Mouse (Mus musculus): ENCODE results near the gene Elovl3. TPM values are rescaled to one million over a fixed set of nuclear protein-coding genes. Genes with fewer than 3 reads are reported as not detected.

Gene Elovl3
- polyA plus RNA-seq (2015; fragmentation: Nextera tagmentation; extraction: Ambion mirVana): 0.40 and 0.66 TPM in 2 replicates

DNA sequence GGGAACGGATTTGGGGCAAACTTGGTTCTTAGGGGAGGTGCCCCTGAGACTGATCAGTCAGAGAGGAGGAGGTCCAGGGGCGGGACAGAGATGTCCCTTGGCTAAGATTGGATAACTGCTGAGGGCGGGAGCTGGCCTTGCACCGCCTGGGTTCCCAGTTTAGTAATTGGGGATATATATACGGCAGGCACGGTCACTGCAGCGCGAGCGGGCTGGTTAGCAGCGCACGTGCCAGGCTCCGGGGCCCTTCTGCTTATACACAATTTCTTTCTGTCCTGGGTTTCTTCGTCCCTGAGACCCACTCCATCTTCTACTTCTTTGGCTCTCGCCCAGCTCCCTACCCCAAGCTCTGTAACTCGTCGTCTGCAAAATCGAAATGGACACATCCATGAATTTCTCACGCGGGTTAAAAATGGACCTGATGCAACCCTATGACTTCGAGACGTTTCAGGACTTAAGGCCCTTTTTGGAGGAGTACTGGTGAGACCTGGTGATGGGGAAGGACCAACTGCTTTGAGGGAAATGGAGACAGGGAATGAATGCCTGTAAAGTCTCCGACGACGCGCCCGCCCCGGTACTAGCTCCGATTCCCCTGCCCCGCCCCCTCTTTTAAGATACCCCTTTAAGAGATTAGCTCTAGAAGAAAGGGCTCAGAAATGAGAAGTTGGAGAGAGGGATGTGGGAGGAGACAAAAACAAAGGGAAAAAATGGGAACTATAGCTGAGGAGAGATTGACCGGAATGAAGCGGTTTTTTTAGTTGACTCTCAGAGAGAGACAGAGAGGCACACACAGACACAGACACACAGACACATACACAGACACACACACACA is at the start of gene Elovl3:
Gene Elovl3, plus strand, starts transcription at position 204 of the 832 bp plus-strand sequence.
- ATAC-seq (ENCODE audit: insufficient number of reproducible peaks, low FRiP score, low TSS enrichment, low read depth): no peak
- Histone ChIP-seq H3K9ac (no peak within 1 kb of the TSS), H3K36me3 (no peaks in the 10 kb centered on the region), H3K27me3 (peaks cover 66% of the 10 kb centered on the region), H3K4me3 (peak within 1 kb of the TSS; percentile 26), H3K9me3 (no peaks in the 10 kb centered on the region), H3K27ac (no peak within 1 kb of the TSS), H3K4me2 (peak within 1 kb of the TSS; percentile 46), H3K4me1 (peaks cover 23% of the 10 kb centered on the region)
- 3% methylated on average over 31 of the region's 31 CpGs for WGBS

GRCm38 (mm10) chr19:46085185-46085584 is 46.5 kb upstream of the Elovl3 start:
- Histone ChIP-seq H3K27ac (no peak overlapping the region), H3K4me3 (no peak overlapping the region), H3K4me1 (no peaks in the 10 kb centered on the region), H3K27me3 (no peaks in the 10 kb centered on the region), H3K36me3 (peaks cover 56% of the 10 kb centered on the region), H3K9me3 (no peaks in the 10 kb centered on the region), H3K4me2 (no peak overlapping the region), H3K9ac (no peak overlapping the region)
- ATAC-seq (ENCODE audit: insufficient number of reproducible peaks, low FRiP score, low TSS enrichment, low read depth): no peak
- WGBS: 96% methylated on average over 8 of the region's 8 CpGs

- Histone ChIP-seq H3K9ac (no peak overlapping the region), H3K27ac (no peak overlapping the region), H3K4me3 (no peak overlapping the region), H3K27me3 (no peaks in the 10 kb centered on the region), H3K4me1 (no peaks in the 10 kb centered on the region), H3K36me3 (peaks cover 44% of the 10 kb centered on the region), H3K9me3 (no peaks in the 10 kb centered on the region), H3K4me2 (no peak overlapping the region)
- WGBS: 55% methylated on average over 3 of the region's 3 CpGs
- ATAC-seq (ENCODE audit: insufficient number of reproducible peaks, low FRiP score, low TSS enrichment, low read depth): no peak
These were observed 45.4 kb upstream of the Elovl3 start for GRCm38 (mm10) chr19:46086337-46086736.

DNA sequence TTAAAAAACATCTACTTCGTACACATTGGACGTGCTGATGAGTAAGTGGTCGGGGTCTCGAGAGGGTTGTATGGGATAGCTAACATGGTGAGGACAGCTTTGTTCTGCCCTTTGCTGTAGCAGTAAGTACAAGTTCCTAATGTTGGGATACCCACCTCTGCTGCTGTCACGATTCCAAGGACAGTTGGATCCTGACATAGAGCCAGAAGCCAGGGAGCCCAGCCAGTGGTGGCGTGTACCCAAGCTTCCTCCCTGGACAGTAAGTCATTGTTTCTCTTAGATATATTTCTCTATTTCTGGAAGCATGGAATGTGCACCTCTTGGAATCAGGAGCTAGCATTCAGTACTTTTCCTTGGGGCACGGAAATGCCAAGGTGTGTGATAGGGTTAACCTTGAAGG is 43.8 kb upstream of the Elovl3 start:
- no peak overlapping the region for H3K4me3 ChIP-seq
- H3K27me3 ChIP-seq: no peaks in the 10 kb centered on the region

GRCm38 (mm10) chr19:46091641-46092040 is 40.1 kb upstream of the Elovl3 start:
- H3K4me1 ChIP-seq: no peaks in the 10 kb centered on the region
- no peak overlapping the region for H3K4me3 ChIP-seq
- no peak overlapping the region for H3K4me2 ChIP-seq
- H3K27me3 ChIP-seq: no peaks in the 10 kb centered on the region
- H3K36me3 ChIP-seq: no peaks in the 10 kb centered on the region
- H3K9me3 ChIP-seq: no peaks in the 10 kb centered on the region
- ATAC-seq (ENCODE audit: insufficient number of reproducible peaks, low FRiP score, low TSS enrichment, low read depth): no peak
- WGBS: 82% methylated on average over 4 of the region's 4 CpGs
- H3K27ac ChIP-seq: no peak overlapping the region
- H3K9ac ChIP-seq: no peak overlapping the region

More for the DNA sequence above, 43.8 kb upstream of the Elovl3 start:
- Histone ChIP-seq H3K9ac (no peak overlapping the region), H3K4me1 (no peaks in the 10 kb centered on the region), H3K9me3 (no peaks in the 10 kb centered on the region), H3K4me2 (no peak overlapping the region), H3K36me3 (peaks cover 29% of the 10 kb centered on the region), H3K27ac (no peak overlapping the region)
- WGBS: 75% methylated on average over 7 of the region's 7 CpGs
- ATAC-seq (ENCODE audit: insufficient number of reproducible peaks, low FRiP score, low TSS enrichment, low read depth): no peak

GRCm38 (mm10) chr19:46094144-46094543 is 37.6 kb upstream of the Elovl3 start:
- no peaks in the 10 kb centered on the region for H3K9me3 ChIP-seq
- 97% methylated on average over 2 of the region's 2 CpGs for WGBS
- H3K9ac ChIP-seq: no peak overlapping the region
- H3K4me2 ChIP-seq: no peak overlapping the region
- H3K4me3 ChIP-seq: no peak overlapping the region
- H3K4me1 ChIP-seq: no peaks in the 10 kb centered on the region
- H3K27ac ChIP-seq: no peak overlapping the region
- ATAC-seq (ENCODE audit: insufficient number of reproducible peaks, low FRiP score, low TSS enrichment, low read depth): no peak
- no peaks in the 10 kb centered on the region for H3K36me3 ChIP-seq
- H3K27me3 ChIP-seq: no peaks in the 10 kb centered on the region

DNA sequence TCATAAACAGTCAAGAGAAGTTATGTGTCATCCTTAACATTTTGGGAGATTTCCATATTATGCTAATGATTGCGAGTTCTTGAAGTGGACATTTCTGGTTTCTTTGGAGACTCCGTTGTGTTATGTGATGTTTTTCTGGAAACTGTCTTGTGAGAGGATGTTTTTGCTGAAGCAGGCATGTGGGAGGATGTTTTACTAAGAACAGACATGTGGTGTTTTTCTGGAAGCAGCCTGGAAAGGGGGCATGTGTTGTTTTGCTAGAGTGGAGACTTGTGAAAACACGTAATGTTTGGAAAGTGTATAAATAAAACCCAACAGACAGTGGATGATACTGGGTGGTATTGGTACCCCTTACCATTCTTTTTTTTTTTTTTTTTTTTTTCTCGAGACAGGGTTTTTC is 36.4 kb upstream of the Elovl3 start:
- Histone ChIP-seq H3K4me1 (no peaks in the 10 kb centered on the region), H3K27ac (no peak overlapping the region), H3K9me3 (no peaks in the 10 kb centered on the region), H3K4me3 (no peak overlapping the region), H3K36me3 (no peaks in the 10 kb centered on the region), H3K4me2 (no peak overlapping the region), H3K27me3 (no peaks in the 10 kb centered on the region), H3K9ac (no peak overlapping the region)
- WGBS: 77% methylated on average over 4 of the region's 4 CpGs
- ATAC-seq (ENCODE audit: insufficient number of reproducible peaks, low FRiP score, low TSS enrichment, low read depth): no peak

DNA sequence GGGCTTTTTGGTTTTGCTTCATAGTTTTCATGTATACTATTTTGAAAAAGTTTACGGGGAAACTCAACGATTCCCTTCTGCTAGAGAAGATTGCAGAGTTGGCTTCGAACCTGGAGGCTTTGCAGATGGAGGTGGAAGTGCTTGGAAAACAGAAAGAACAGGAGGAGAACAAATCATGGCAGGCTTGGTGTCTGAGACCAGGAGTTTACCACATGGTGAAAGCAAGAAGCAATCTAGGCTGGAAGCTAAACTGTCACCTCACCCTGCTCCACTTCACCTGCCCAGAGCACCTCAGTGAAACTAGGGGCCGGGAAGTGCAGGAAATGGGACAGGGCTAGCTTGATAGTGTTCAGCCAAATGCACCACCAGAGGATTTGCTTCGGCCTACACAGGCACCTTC is 35.3 kb upstream of the Elovl3 start:
- WGBS: 81% methylated on average over 5 of the region's 5 CpGs
- Histone ChIP-seq H3K4me1 (no peaks in the 10 kb centered on the region), H3K27ac (no peak overlapping the region), H3K36me3 (no peaks in the 10 kb centered on the region), H3K9ac (no peak overlapping the region), H3K9me3 (no peaks in the 10 kb centered on the region), H3K4me3 (no peak overlapping the region), H3K4me2 (no peak overlapping the region), H3K27me3 (no peaks in the 10 kb centered on the region)
- no peak for ATAC-seq (ENCODE audit: insufficient number of reproducible peaks, low FRiP score, low TSS enrichment, low read depth)

GRCm38 (mm10) chr19:46099561-46099960 is 32.1 kb upstream of the Elovl3 start:
- 93% methylated on average over 3 of the region's 3 CpGs for WGBS

DNA sequence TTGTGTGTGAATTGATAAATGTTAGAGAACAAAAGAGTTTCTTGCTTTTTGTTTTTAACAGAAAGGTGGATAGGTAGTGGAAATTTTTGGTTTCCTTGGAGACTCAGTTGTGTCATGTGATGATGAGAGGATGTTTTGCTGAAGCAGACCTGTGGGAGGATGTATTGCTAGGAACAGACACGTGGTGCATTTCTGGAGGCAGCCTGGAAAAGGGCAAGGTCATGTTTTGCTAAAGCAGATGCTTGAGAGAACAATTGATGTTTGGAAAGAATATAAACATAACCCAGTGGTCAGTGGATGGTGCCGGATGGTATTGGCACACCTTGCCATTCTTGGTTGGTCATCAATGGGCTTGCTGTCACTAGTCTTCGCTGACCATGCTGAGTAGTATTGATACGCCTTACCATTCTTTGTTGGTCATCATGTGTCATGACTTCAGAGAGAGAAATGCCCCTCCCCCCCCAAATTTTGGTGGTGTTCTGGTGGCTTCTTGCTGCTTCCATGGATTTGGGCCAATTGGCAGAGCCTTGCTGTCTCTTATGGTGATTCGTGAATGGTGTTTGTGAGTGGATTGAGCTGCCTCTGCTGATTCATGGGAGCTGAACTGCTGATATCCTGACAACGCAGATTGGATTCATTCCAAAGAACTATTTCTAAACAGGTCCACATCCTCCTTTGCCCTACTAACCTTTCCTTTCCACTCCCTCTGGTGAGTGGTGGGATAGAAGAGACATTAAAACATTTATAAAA is 28.1 kb upstream of the Elovl3 start:
- Histone ChIP-seq H3K4me1 (no peaks in the 10 kb centered on the region), H3K9me3 (no peaks in the 10 kb centered on the region), H3K4me3 (no peak overlapping the region), H3K9ac (no peak overlapping the region), H3K27me3 (no peaks in the 10 kb centered on the region), H3K36me3 (no peaks in the 10 kb centered on the region), H3K27ac (no peak overlapping the region), H3K4me2 (no peak overlapping the region)
- WGBS: 91% methylated on average over 6 of the region's 6 CpGs
- no peak for ATAC-seq (ENCODE audit: insufficient number of reproducible peaks, low FRiP score, low TSS enrichment, low read depth)

More at GRCm38 (mm10) chr19:46099561-46099960, 32.1 kb upstream of the Elovl3 start:
- H3K27ac ChIP-seq: no peak overlapping the region
- H3K9me3 ChIP-seq: no peaks in the 10 kb centered on the region
- H3K4me1 ChIP-seq: no peaks in the 10 kb centered on the region
- no peaks in the 10 kb centered on the region for H3K36me3 ChIP-seq
- H3K27me3 ChIP-seq: no peaks in the 10 kb centered on the region
- H3K4me3 ChIP-seq: no peak overlapping the region
- H3K9ac ChIP-seq: no peak overlapping the region
- ATAC-seq (ENCODE audit: insufficient number of reproducible peaks, low FRiP score, low TSS enrichment, low read depth): no peak
- H3K4me2 ChIP-seq: no peak overlapping the region

- no peak overlapping the region for H3K4me3 ChIP-seq
- H3K27me3 ChIP-seq: no peaks in the 10 kb centered on the region
- no peaks in the 10 kb centered on the region for H3K4me1 ChIP-seq
- H3K4me2 ChIP-seq: no peak overlapping the region
- no peak overlapping the region for H3K9ac ChIP-seq
- H3K9me3 ChIP-seq: no peaks in the 10 kb centered on the region
- 78% methylated on average over 2 of the region's 2 CpGs for WGBS
- ATAC-seq (ENCODE audit: insufficient number of reproducible peaks, low FRiP score, low TSS enrichment, low read depth): no peak
- H3K27ac ChIP-seq: no peak overlapping the region
- H3K36me3 ChIP-seq: no peaks in the 10 kb centered on the region
These were observed 27.5 kb upstream of the Elovl3 start for GRCm38 (mm10) chr19:46104187-46104557.

DNA sequence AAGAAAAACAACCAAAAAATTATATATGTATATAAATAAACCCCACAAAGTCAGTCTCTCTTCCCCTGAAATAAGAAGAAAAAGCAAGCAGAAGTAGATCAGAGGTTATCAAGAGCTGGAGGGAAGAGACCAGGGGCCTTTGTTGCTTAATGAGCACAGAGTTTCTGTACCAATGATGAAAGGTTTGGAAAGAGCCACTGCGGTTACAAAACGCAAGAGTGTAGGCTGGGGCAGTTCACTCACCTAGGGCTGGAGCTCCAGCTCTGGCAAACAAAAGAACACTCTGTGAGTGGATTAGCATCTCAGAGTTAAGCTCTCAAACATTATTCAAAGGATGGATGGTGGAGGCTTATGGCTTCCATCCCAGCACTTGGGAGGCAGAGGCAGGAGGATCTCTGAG is 21.5 kb upstream of the Elovl3 start:
- H3K9ac ChIP-seq: no peak overlapping the region
- 81% methylated on average over 2 of the region's 2 CpGs for WGBS
- no peak for ATAC-seq (ENCODE audit: insufficient number of reproducible peaks, low FRiP score, low TSS enrichment, low read depth)
- no peak overlapping the region for H3K27ac ChIP-seq
- no peak overlapping the region for H3K4me3 ChIP-seq
- no peaks in the 10 kb centered on the region for H3K9me3 ChIP-seq
- H3K4me2 ChIP-seq: no peak overlapping the region
- no peaks in the 10 kb centered on the region for H3K4me1 ChIP-seq
- H3K27me3 ChIP-seq: no peaks in the 10 kb centered on the region
- H3K36me3 ChIP-seq: no peaks in the 10 kb centered on the region

All from limb, embryonic 15.5 days (tissue).